Mouse (Mus musculus) hindbrain, embryonic 11.5 days (tissue): Measurements from ENCODE around the gene D11Wsu47e. TPM values are rescaled to one million over a fixed set of nuclear protein-coding genes. Genes with fewer than 3 reads are reported as not detected.
"Not testable (repeated sequence)": the region's sequence is repeated elsewhere in the genome, so short reads cannot be mapped to it uniquely, and the experiment has no call there.

Experiments
- ATAC-seq: fragments of 200-750 bp; cut with Nextera tagmentation; 2 replicates; pipeline ENCODE4 v1.8.0; 2017; ENCODE audit warnings: mild to moderate bottlenecking, moderate TSS enrichment, moderate library complexity; ENCODE audit not compliant: low FRiP score
- DNase-seq: peaks from one replicate; pipeline ENCODE4 v3.0.0-alpha.2; 2015; ENCODE audit warnings: low spot score
- H3K27ac ChIP-seq: fragments of 300-500 bp; sonication (generic); 2 replicates; pipeline ENCODE4 v1.5.1; 2014; ENCODE audit warnings: mild to moderate bottlenecking, low read depth, low read length
- H3K27me3 ChIP-seq: fragments of 300-500 bp; sonication (generic); 2 replicates; pipeline ENCODE4 v1.6.1; 2014; ENCODE audit warnings: mild to moderate bottlenecking, low read length, moderate library complexity, mixed read lengths; ENCODE audit not compliant: control insufficient read depth, insufficient read depth
- H3K36me3 ChIP-seq: fragments of 300-500 bp; sonication (generic); 2 replicates; pipeline ENCODE4 v1.6.1; 2014; ENCODE audit warnings: mild to moderate bottlenecking, low read length, moderate library complexity, mixed read lengths; ENCODE audit not compliant: control insufficient read depth, insufficient read depth
- H3K4me1 ChIP-seq: fragments of 300-500 bp; sonication (generic); replicated peaks from 2 replicates; pipeline ENCODE4 v1.6.1; 2014; ENCODE audit warnings: low read length, mixed read lengths; ENCODE audit not compliant: control insufficient read depth, insufficient read depth
- H3K4me2 ChIP-seq: fragments of 300-500 bp; sonication (generic); replicated peaks from 2 replicates; pipeline ENCODE4 v1.6.1; 2014; ENCODE audit warnings: mild to moderate bottlenecking, low read depth, low read length
- H3K4me3 ChIP-seq: fragments of 300-500 bp; sonication (generic); 2 replicates; pipeline ENCODE4 v1.5.1; 2014; ENCODE audit warnings: low read depth, low read length
- H3K9ac ChIP-seq: fragments of 300-500 bp; sonication (generic); 2 replicates; pipeline ENCODE4 v1.6.1; 2014; ENCODE audit warnings: low read depth, low read length
- H3K9me3 ChIP-seq: fragments of 300-500 bp; sonication (generic); 2 replicates; pipeline ENCODE4 v1.6.1; 2016; ENCODE audit warnings: low read length; ENCODE audit not compliant: control insufficient read depth
- WGBS: fragments of 180-500 bp; shearing (Covaris S2); extraction: QIAGEN DNeasy Blood & Tissue Kit; methylation state at CpG from one replicate; pipeline ENCODE4 v1.1.7; 2014; 5-methylcytosine and 5-hydroxymethylcytosine counted together
- polyA plus RNA-seq: library from polyadenylated mRNA; unstranded; fragments of >200 nt; fragmentation: Nextera tagmentation; extraction: Ambion mirVana; gene quantifications from 2 replicates; pipeline ENCODE4 v1.2.1, GENCODE M21; 2014

Gene D11Wsu47e
- polyA plus RNA-seq, 1 experiment from 2014 or later = 21.0 TPM

GRCm38 (mm10) chr11:113658763-113659162, 25.4 kb upstream of the D11Wsu47e start:
- H3K4me2 ChIP-seq = no peak overlapping the region
- H3K27ac ChIP-seq = no peak overlapping the region
- WGBS = 92% methylated on average over 4 of the region's 4 CpGs
- no peaks in the 10 kb centered on the region for H3K4me1 ChIP-seq
- H3K9ac ChIP-seq = no peak overlapping the region
- peaks cover 32% of the 10 kb centered on the region for H3K36me3 ChIP-seq
- H3K4me3 ChIP-seq = no peak overlapping the region
- no peak for DNase-seq
- ATAC-seq = no peak
- H3K27me3 ChIP-seq = no peaks in the 10 kb centered on the region
- H3K9me3 ChIP-seq = no peaks in the 10 kb centered on the region

GRCm38 (mm10) chr11:113660213-113660612, 24.0 kb upstream of the D11Wsu47e start:
- not testable (repeated sequence) for H3K4me2 ChIP-seq
- WGBS = 100% methylated on average over 3 of the region's 3 CpGs

DNA sequence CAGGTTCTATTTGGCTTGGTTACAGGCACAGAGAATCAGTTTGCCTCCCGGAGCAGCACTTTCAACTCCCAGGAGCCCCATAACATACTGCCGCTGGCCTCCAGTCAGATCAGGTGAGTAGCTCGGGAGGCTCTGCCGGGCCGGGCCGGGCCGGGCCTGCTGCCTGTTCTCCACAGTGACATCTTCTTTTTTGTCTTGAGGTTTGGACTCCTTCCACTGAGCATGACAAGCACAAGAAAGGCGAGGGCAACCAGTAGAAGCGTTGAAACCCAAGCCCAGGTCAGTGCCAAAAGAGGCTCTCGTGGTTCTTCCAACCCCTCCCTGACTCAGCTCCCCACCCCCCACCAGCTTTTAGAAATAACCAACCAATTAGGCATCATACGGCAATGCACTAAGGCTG, 23.3 kb upstream of the D11Wsu47e start:
- H3K27me3 ChIP-seq = no peaks in the 10 kb centered on the region
- H3K9ac ChIP-seq = no peak overlapping the region
- no peaks in the 10 kb centered on the region for H3K4me1 ChIP-seq
- ATAC-seq (no peak), DNase-seq (no peak)
- 96% methylated on average over 11 of the region's 11 CpGs for WGBS
- no peak overlapping the region for H3K4me3 ChIP-seq
- no peaks in the 10 kb centered on the region for H3K9me3 ChIP-seq
- H3K27ac ChIP-seq = no peak overlapping the region
- peaks cover 24% of the 10 kb centered on the region for H3K36me3 ChIP-seq
- no peak overlapping the region for H3K4me2 ChIP-seq

More at GRCm38 (mm10) chr11:113660213-113660612, 24.0 kb upstream of the D11Wsu47e start:
- H3K9ac ChIP-seq, H3K4me3 ChIP-seq, DNase-seq, H3K4me1 ChIP-seq, H3K27me3 ChIP-seq, H3K9me3 ChIP-seq, ATAC-seq, H3K27ac ChIP-seq: not testable (repeated sequence)
- H3K36me3 ChIP-seq = peaks cover 29% of the 10 kb centered on the region

- Histone ChIP-seq H3K27ac (no peak overlapping the region), H3K9me3 (no peaks in the 10 kb centered on the region), H3K4me1 (no peaks in the 10 kb centered on the region), H3K4me3 (no peak overlapping the region), H3K27me3 (no peaks in the 10 kb centered on the region), H3K9ac (no peak overlapping the region), H3K36me3 (peaks cover 16% of the 10 kb centered on the region), H3K4me2 (no peak overlapping the region)
- 94% methylated on average over 18 of the region's 18 CpGs for WGBS
- ATAC-seq = no peak
- DNase-seq = no peak
Measured at GRCm38 (mm10) chr11:113661835-113662351, 22.3 kb upstream of the D11Wsu47e start.

- H3K36me3 ChIP-seq = peaks cover 4% of the 10 kb centered on the region; the same call in 1 of the 2 replicates
Measured at GRCm38 (mm10) chr11:113664279-113664678, 19.9 kb upstream of the D11Wsu47e start.

GRCm38 (mm10) chr11:113666205-113666604, 18.0 kb upstream of the D11Wsu47e start:
- WGBS = 87% methylated on average over 6 of the region's 6 CpGs
- Histone ChIP-seq H3K4me2 (no peak overlapping the region), H3K9ac (no peak overlapping the region), H3K4me1 (no peaks in the 10 kb centered on the region), H3K36me3 (0 out of 2 replicates have a peak, but pooled peaks cover 3% of the 10 kb centered on the region), H3K27ac (no peak overlapping the region), H3K27me3 (no peaks in the 10 kb centered on the region), H3K4me3 (no peak overlapping the region), H3K9me3 (no peaks in the 10 kb centered on the region)
- ATAC-seq = no peak
- DNase-seq = no peak

More at GRCm38 (mm10) chr11:113664279-113664678, 19.9 kb upstream of the D11Wsu47e start:
- H3K27ac ChIP-seq = no peak overlapping the region
- WGBS = 85% methylated on average over 2 of the region's 2 CpGs
- H3K27me3 ChIP-seq = no peaks in the 10 kb centered on the region
- H3K9me3 ChIP-seq = no peaks in the 10 kb centered on the region
- ATAC-seq = no peak
- no peak for DNase-seq
- no peak overlapping the region for H3K4me2 ChIP-seq
- H3K4me1 ChIP-seq = no peaks in the 10 kb centered on the region
- H3K9ac ChIP-seq = no peak overlapping the region
- no peak overlapping the region for H3K4me3 ChIP-seq

DNA sequence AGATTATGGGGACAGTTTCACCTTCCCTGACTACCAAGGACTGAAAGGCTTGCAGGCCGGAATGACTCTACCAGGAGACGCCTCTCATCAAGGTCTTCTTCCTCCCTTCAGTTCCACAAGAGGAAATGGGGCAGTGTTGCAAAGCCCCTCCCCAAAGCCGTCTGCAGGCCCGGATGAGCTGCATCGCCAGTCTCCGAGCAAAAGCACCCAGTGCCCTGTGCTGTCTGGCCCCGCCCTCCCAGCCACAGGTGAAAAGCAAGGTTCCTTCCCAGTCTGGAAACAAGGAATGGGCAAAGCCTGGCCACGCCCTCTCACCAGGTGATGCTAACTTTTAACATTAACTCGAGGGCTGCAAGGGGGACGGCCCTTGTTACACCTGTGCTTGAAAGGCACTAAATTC, 17.6 kb upstream of the D11Wsu47e start:
- no peak overlapping the region for H3K27ac ChIP-seq
- no peak overlapping the region for H3K9ac ChIP-seq
- no peak overlapping the region for H3K4me3 ChIP-seq
- no peaks in the 10 kb centered on the region for H3K4me1 ChIP-seq
- no peaks in the 10 kb centered on the region for H3K36me3 ChIP-seq
- H3K4me2 ChIP-seq = no peak overlapping the region
- 64% methylated on average over 10 of the region's 10 CpGs for WGBS
- ATAC-seq (no peak), DNase-seq (no peak)
- H3K27me3 ChIP-seq = no peaks in the 10 kb centered on the region
- no peaks in the 10 kb centered on the region for H3K9me3 ChIP-seq

- no peak for ATAC-seq
- Histone ChIP-seq H3K9ac (no peak overlapping the region), H3K4me1 (no peaks in the 10 kb centered on the region), H3K4me2 (no peak overlapping the region), H3K27ac (no peak overlapping the region), H3K4me3 (no peak overlapping the region), H3K27me3 (no peaks in the 10 kb centered on the region), H3K36me3 (no peaks in the 10 kb centered on the region), H3K9me3 (no peaks in the 10 kb centered on the region)
- DNase-seq = no peak
- 93% methylated on average over 2 of the region's 2 CpGs for WGBS
Measured at GRCm38 (mm10) chr11:113667122-113667521, 17.1 kb upstream of the D11Wsu47e start.

GRCm38 (mm10) chr11:113667704-113668103, 16.5 kb upstream of the D11Wsu47e start:
- H3K27me3 ChIP-seq = no peaks in the 10 kb centered on the region
- H3K4me1 ChIP-seq = no peaks in the 10 kb centered on the region
- H3K9ac ChIP-seq = no peak overlapping the region
- H3K36me3 ChIP-seq = no peaks in the 10 kb centered on the region
- H3K4me3 ChIP-seq = no peak overlapping the region
- 90% methylated on average over 4 of the region's 4 CpGs for WGBS
- DNase-seq (no peak), ATAC-seq (no peak)
- no peak overlapping the region for H3K27ac ChIP-seq
- no peaks in the 10 kb centered on the region for H3K9me3 ChIP-seq
- H3K4me2 ChIP-seq = no peak overlapping the region
